Mouse (Mus musculus): ENCODE results near the gene Gstm7.
"Not testable (repeated sequence)": the region's sequence is repeated elsewhere in the genome, so short reads cannot be mapped to it uniquely, and the experiment has no call there.

Gstm7 gene

DNA sequence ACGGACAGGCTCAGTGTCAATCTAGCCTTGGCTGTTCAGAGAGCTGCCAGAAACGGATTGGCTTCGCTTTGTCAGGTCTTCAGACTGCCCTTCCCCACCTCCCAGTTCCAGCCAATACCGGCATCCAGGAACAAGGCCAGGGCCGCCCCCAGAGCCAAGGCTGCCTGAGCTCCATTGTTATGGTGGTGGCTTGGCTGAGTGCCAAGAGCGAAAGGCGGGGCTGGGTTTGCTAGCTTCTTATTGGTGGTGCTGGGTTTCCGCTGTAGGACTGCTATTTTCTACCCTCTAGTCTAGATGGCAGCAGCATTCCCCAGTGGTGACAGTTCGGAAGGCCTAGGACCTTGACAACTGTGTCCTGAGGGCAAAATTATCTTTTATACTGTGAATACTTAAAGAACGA lies at the start of gene Gstm7:
TSS of gene Gstm7 (minus strand) at position 148 of the 400 bp plus-strand sequence.
- DNase-seq (ENCODE audit: low spot score) = peak; percentile 85

DNA sequence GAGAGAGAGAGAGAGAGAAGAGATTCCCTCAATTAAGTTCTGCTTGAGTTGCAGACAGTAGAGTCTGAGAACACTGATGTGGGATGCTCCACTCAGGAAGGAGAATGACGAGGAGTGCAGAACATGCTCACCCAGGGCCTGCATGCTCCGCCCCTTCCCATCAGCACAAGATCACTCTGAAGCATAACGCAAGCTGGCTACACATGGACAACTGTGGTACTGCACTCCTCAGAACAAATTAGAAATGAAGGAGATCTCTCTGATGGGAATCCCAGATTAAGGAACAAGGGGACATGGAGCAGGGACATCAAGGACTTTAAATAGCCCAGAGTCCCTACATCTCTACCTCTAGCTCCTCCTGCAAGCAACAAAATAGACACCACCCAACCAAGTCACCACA lies 49.6 kb upstream of the Gstm7 start:
- DNase-seq (ENCODE audit: low spot score) = no peak

- no peak for DNase-seq (ENCODE audit: low spot score)
Observed at GRCm38 (mm10) chr3:107977691-107978090, 46.1 kb upstream of the Gstm7 start.

- no peak for DNase-seq (ENCODE audit: low spot score)
Observed at GRCm38 (mm10) chr3:107974237-107974636, 42.6 kb upstream of the Gstm7 start.

GRCm38 (mm10) chr3:107972070-107972469 lies 40.5 kb upstream of the Gstm7 start:
- no peak for DNase-seq (ENCODE audit: low spot score)

DNA sequence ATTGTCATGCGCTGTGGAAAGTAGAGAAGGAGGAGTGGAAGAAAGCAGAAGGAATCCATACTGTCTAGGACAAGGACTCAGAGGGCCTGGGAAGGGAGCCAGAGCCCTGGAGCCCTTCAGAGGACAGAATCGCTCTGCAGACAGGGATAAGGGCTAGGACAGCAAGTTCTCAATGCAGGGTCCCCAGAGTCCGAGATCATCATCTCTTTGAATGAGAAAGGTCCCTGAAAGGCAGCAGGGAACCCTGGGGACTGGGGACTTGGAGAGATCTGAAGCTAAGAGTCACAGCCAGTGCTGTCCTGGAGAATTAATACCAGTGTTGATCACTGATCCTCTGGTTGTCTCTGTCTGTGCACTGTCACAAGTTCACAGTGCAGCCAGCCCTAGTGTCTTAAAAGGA lies 39.5 kb upstream of the Gstm7 start:
- DNase-seq (ENCODE audit: low spot score) = not testable (repeated sequence)

- DNase-seq (ENCODE audit: low spot score) = no peak
Observed at GRCm38 (mm10) chr3:107968724-107969395, 37.2 kb upstream of the Gstm7 start, which contains the start of gene Gstm3. Gstm3 (minus strand) TSS chr3:107969283.

- DNase-seq (ENCODE audit: low spot score) = no peak
Observed at GRCm38 (mm10) chr3:107966631-107967030, 35.0 kb upstream of the Gstm7 start.

DNA sequence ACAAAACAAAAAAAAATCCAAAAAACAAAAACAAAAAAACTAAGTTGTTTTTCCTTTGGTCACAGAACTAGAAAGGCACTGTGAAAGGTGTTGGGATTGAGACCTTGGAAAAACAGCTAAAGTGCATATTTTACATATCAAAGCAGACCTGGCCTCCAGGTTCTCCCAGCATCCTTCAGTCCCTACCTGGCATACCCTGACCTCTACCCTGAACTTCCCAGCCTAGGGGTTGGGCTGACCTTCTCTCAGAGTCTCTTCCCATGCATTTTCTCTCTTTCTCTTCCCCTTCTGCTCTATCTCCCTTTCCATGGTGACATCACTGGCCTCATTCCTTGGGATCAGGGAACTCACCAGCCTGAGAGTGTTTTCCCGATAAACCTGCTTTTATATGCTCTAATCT lies 34.0 kb upstream of the Gstm7 start:
- no peak for DNase-seq (ENCODE audit: low spot score)

GRCm38 (mm10) chr3:107964656-107965308 lies 33.2 kb upstream of the Gstm7 start:
- DNase-seq (ENCODE audit: low spot score) = peak; percentile 65

DNA sequence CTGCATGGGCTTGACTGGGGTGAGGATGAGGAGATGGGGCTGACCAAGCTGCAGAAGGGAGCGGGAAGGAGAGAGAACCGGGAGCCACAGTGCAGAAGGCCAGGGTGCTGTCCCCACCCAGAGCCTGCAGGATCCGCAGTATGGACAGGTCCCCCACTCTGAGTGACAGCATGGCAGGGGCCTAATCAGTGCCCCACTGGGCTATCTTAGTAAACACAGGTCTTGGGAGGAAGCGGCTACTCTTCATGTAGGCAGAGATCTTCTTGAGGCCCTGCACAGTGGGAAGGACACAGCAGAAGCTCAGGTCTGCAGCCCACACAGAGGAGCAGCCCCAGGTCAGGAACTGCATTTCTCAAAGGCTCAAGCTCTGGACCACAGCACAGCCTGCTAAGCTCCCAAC lies 32.4 kb upstream of the Gstm7 start:
- DNase-seq (ENCODE audit: low spot score) = no peak

GRCm38 (mm10) chr3:107955260-107955659 lies 23.6 kb upstream of the Gstm7 start:
- DNase-seq (ENCODE audit: low spot score) = not testable (repeated sequence)

DNA sequence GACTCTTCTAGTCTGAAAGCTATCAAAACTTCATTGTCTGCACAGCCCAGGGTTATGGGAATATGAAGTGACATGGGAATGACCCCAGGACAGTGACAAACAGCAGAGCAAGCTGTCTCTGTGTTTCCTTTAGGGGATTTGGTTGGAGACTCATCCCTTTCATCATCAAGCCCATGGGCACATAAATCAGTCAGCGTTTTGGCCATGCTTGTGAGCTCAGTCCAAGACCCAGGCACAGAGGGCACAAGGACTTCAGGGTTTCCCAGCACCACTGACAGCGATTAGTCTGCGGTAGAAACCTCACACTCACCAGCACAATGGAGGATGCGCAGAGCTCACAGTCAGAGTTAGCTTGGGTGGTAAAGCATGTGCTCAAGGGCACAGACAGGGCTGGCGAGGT lies 22.3 kb upstream of the Gstm7 start:
- no peak for DNase-seq (ENCODE audit: low spot score)

DNA sequence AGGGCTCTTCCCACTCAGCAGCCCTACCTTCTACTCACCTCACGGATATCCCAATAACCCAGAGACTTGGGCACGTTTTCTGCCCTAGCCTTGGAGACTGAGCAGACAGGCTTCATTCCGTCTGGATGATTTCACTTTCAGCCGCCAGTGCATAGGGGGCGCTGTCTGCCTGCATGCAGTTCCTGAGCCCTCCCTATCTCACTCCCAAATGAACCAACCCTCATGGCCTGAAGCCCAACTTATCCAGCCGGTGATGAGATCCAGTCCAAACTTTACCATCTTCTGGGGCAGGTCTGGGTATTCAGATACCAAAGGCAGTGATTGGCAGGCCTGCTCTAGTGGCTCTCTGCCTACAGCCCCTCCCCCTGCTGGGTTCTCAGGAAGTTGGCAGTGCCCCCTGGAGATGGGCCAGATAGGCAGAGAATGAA lies 21.7 kb upstream of the Gstm7 start:
- DNase-seq (ENCODE audit: low spot score) = peak; percentile 83

DNA sequence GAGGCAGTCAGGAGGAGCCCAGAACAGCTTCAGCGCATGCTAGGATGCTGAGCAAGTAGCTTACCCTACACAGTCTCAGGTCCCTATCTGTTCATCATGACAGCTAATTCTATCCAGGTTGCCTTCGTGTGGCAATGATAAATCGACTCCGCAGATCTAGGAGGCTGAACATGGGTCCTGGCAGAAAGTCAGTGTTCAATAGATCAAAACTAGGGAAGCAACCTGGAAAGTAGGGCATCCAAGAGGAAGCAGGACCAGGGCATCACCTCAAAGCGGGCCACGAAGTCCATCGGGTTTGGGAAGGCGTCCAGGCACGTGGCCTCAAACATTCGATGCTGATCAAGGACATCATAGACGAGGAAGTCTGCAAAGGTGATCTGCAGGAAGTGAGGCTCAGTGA lies 18.9 kb upstream of the Gstm7 start:
- DNase-seq (ENCODE audit: low spot score) = no peak

DNA sequence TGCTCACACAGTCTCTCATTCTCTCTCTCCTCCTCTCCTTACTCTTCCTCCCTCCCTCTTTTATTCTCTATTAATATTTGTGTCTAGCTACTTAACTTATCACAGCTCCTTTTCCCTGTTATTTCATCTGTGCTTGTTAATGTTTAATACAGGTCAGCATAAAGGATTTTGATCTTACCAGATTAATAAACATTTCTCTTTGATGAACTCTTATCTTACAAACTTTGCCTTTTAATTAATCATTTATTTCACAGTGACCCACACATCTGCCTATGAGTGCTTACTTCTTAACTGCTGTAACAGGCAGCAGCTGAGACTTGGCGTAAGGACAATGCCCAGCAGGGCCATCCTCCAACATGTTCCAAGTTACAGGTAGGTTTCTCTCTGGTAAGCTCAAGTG lies 17.8 kb upstream of the Gstm7 start:
- DNase-seq (ENCODE audit: low spot score) = not testable (repeated sequence)

GRCm38 (mm10) chr3:107945729-107946128 lies 14.1 kb upstream of the Gstm7 start:
- DNase-seq (ENCODE audit: low spot score) = no peak

DNA sequence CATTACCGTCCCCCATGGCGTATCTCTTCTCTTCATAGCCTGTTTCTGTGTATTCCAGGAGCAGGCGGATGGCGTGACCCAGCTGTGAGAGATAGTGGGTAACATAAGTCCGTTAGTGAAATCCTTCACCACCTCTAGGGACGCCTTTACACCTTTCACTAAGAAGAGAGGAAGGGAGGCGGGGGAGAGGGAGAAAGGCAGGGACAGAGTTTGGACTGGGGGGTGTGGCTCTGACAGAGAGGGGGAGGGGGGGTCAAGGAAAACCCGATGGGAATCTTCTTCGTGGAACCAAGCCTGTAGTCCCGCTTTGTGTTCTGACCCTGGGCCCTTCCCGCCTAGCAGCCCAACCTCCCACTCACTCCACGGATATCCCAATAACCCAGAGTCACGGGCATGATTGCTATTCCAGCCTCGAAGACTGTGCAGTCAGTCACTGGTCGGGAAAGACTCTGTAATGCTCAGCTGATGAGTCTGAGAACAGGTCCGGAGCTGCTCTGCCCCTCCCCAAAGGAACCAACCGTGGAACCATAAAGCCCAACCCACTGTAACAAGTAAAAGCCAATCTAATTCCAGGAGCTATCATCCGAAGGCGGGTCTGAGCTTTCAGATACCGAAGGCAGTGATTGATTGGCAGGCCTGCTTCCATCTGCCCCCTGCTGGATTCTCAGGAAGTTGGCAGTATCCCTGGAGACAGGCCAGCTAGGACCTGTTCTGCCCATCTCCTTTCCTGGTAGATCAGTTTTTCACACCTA lies 11.8 kb upstream of the Gstm7 start, which contains the start of gene Gstm6:
TSS of gene Gstm6 (minus strand) at position 511 of the 752 bp plus-strand sequence.
- DNase-seq (ENCODE audit: low spot score) = no peak

DNA sequence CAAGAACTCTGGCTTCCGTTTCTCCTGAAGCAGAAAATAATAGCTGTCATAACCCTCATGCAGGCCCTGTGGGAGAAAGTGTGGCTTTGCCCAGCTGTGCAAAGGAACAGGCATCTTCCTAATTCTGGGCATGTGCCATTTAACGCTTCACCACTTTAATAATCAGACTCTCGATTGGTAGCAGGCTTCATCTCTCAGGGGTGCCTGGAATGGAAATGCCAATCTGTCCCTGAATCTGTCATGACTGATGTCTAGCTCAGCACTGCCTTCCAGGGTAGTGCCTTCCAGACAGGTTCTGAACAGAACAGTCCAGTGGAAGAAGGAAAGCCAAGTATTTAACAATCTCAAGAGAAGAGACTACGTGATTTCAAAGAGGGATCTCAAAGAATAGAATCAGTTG lies 9.6 kb upstream of the Gstm7 start:
- DNase-seq (ENCODE audit: low spot score) = no peak

DNA sequence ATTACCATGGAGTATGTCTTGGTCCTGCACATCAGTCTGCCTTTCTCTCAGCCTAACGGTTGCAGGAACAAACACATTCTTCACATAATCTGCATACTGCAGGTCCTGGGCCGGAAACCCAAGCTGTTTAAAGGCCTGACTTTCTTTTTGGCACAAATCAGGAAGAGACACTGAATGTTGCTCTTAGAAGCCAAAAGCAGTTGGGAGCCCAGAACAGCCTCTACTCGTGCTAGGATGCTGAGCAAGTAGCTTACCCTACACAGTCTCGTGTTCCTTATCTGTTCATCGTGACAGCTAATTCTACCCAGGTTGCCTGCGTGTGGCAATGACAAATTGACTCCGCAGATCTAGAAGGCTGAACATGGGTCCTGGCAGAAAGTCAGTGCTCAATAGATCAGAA lies 8.9 kb upstream of the Gstm7 start:
- DNase-seq (ENCODE audit: low spot score) = no peak

DNA sequence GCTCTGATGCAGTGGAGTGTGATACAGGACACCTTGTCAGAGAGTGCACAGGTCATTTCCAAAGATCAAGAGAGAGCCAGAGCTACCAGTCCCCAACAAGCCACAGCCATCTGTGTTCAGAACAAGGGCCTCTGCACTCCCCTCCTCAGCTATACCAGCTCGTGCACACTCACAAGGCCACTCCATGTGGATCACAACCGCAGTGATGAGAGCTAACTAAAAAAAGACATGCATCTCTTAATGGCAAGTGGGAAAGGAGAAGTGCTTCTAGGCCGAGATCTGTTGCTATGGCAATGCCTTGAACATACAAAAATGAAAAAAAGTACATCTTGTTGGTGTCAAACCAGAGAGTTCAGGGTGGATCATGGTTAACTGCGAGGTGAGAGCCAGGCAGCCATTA lies 8.2 kb upstream of the Gstm7 start:
- no peak for DNase-seq (ENCODE audit: low spot score)

DNA sequence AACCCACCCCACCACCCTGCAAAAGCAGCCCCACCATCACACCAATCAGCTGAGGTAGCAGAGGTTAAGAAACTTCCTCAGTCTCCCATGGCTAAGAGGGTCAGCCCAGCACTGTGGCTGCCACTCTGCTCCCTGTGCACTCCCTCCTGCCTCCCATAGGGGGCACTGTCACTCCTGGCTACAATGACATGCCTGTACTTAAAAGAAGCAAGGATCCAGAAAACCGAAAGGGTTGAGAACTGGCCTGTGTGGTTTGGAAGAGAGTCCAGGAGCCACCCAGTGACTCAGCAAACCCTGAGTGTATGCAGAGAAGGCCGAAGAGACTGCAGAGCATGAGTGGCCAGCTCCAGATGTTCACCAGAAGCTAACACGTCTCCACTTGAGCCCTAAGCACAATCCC lies 7.8 kb upstream of the Gstm7 start:
- peak; percentile 86 for DNase-seq (ENCODE audit: low spot score)

- no peak for DNase-seq (ENCODE audit: low spot score)
Observed at GRCm38 (mm10) chr3:107935888-107936287, 4.3 kb upstream of the Gstm7 start.

All from adipocyte (in vitro differentiated cells).